Mouse (Mus musculus) cerebellum, adult 18-20 months (tissue): Measurements from ENCODE around the gene Slc25a51.
"Not testable (repeated sequence)": the region's sequence is repeated elsewhere in the genome, so short reads cannot be mapped to it uniquely, and the experiment has no call there.

Experiments
- DNase-seq, 2 experiments: peaks; one replicate each; pipeline ENCODE4 v3.0.0; 2021

Slc25a51 gene

DNA sequence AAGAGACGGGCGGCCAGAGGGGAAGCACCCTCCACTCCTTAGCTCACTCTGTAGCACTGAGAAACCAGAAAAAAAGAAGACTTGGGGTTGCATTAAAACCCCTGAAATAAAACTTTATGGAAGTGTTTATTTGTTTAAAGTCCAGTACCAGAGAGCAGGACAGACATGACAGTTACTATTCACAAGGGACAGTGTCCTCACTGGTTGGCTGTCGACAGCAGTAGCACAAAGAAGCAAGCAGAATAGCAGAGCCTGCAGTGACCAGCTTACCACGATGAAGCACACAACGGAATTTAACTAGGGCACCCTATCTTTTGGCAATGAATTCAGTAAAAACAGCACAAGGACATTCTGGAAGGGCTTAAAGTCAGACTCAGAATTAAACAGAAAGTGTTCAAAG, 10.3 kb downstream of the Slc25a51 start:
- not testable (repeated sequence) for DNase-seq

DNA sequence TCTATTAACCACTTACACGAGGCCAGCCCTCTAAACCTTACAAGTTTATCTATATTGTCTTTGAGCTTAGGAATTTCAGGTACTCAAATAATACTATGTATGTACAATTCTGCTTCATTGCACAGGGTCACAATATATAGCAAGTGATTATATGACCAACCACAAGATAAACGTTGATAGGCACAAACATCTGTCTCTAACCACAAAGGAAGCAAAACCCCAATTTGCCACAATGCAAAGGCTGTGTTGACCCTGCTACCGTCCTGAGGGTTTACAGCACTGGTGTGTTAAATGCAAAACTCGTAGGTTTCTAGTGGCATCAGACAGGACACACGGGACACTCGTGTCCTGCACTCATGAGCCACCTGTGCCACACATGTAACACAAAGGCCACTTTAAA, 12.4 kb downstream of the Slc25a51 start:
- not testable (repeated sequence) for DNase-seq

DNA sequence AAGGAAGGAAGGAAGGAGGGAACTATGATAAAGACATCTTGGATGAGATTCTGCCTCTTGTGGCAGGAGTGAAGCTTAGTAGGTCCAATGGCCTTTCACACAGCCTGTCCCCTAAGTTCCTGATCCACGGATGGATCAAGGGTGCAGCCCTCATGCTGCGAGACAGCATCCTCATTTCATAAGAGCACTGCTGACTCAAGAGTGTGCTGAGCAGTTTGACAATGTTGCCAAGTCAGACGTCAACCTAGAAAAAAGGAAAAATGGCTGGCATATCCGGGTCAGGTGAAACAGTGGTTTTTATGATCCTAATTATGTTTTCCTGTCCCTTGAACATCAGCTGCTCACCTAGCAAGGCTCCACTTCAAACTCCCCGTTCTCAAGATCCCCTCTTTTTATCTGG, 14.9 kb downstream of the Slc25a51 start:
- no peak for DNase-seq

GRCm38 (mm10) chr4:45392994-45393393, 15.6 kb downstream of the Slc25a51 start:
- DNase-seq, result no peak

GRCm38 (mm10) chr4:45392572-45392971, 16.0 kb downstream of the Slc25a51 start:
- DNase-seq, result no peak

- no peak for DNase-seq
Observed at GRCm38 (mm10) chr4:45392099-45392498, 16.5 kb downstream of the Slc25a51 start.

- DNase-seq, result not testable (repeated sequence)
Observed at GRCm38 (mm10) chr4:45387296-45387695, 21.3 kb downstream of the Slc25a51 start.

- not testable (repeated sequence) for DNase-seq
Observed at GRCm38 (mm10) chr4:45382133-45382532, 26.4 kb downstream of the Slc25a51 start.

GRCm38 (mm10) chr4:45380903-45381580, 27.5 kb downstream of the Slc25a51 start:
- DNase-seq, result not testable (repeated sequence)

GRCm38 (mm10) chr4:45376573-45376972, 32.0 kb downstream of the Slc25a51 start:
- no peak for DNase-seq

GRCm38 (mm10) chr4:45374879-45375278, 33.7 kb downstream of the Slc25a51 start:
- no peak for DNase-seq

DNA sequence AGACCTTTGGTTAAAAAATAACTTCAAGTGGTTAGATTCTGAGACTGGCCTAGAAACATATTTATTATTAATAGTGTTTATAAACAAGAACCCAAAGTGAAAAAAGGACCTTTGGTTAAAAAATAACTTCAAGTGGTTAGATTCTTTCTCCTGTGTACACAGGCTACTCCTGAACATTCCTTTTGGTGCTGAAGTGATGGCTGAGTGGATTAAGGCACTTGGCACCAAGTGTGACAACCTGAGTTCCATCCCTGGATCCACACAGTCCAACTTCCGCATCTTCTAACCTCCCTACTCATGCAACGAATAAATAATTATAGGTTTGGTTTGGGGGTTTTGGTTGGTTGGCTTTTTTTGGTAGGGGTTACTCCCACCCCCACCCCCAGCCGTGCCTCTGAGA, 37.3 kb downstream of the Slc25a51 start:
- DNase-seq, result no peak

DNA sequence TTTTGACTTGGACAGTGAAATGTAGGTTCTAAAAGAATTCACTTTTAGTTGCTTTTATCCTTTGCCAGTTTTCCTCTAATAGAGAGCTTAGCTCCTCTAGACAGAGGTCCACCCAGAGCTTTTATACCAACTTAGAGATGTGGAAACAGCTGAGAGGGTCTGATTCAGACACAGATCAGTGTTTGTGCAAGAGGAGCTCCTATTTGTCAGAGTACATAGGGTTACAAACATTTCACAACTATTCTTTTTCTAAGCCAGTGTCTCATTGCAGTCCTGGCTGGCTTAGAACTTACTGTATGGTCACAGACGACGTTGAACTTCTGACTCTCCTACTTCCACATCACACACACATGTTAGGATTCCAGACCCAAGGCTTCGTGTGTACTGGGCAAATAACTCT, 51.9 kb downstream of the Slc25a51 start:
- DNase-seq, result no peak
